Mouse (Mus musculus) heart, postnatal 4 days (tissue): ENCODE data around the gene Alk. TPM values are rescaled to one million over a fixed set of nuclear protein-coding genes. Genes with fewer than 3 reads are reported as not detected.
A peak's percentile ranks its signal among the peaks of the same experiment; 100 is the strongest.

ENCODE experiments used
- DNase-seq: peaks from one replicate; pipeline ENCODE4 v3.0.0; 2021
- total RNA-seq, 2 experiments: library from RNA; stranded (reverse); gene quantifications; 2 replicates each; pipeline ENCODE4 v1.2.3; 2021

The Alk gene
- total RNA-seq = under 1 TPM; 0.07 to 0.19 TPM

- DNase-seq = peak; percentile 87
Observed at GRCm38 (mm10) chr17:72604610-72604980, at the start of gene Alk. Alk (minus strand) TSS chr17:72604627.

- DNase-seq = no peak
Observed at GRCm38 (mm10) chr17:72652801-72653200, 48.4 kb upstream of the Alk start.

GRCm38 (mm10) chr17:72648607-72649217, 44.3 kb upstream of the Alk start:
- no peak for DNase-seq

GRCm38 (mm10) chr17:72646167-72646566, 41.7 kb upstream of the Alk start:
- DNase-seq = no peak

GRCm38 (mm10) chr17:72640095-72640494, 35.7 kb upstream of the Alk start:
- no peak for DNase-seq

GRCm38 (mm10) chr17:72639400-72639799, 35.0 kb upstream of the Alk start:
- DNase-seq = no peak

- DNase-seq = peak; percentile 89
Observed at GRCm38 (mm10) chr17:72606251-72606650, 1.8 kb upstream of the Alk start.

- DNase-seq = no peak
Observed at GRCm38 (mm10) chr17:72603886-72604609, 379 bp downstream of the Alk start.

GRCm38 (mm10) chr17:72603118-72603885, 1.1 kb downstream of the Alk start:
- peak; percentile 92 for DNase-seq

- no peak for DNase-seq
Observed at GRCm38 (mm10) chr17:72600806-72601205, 3.6 kb downstream of the Alk start.

- DNase-seq = no peak
Observed at GRCm38 (mm10) chr17:72587671-72588070, 16.8 kb downstream of the Alk start.

GRCm38 (mm10) chr17:72580142-72580541, 24.3 kb downstream of the Alk start:
- DNase-seq = no peak

GRCm38 (mm10) chr17:72579321-72579720, 25.1 kb downstream of the Alk start:
- no peak for DNase-seq

- DNase-seq = no peak
Observed at GRCm38 (mm10) chr17:72571379-72571778, 33.0 kb downstream of the Alk start.

GRCm38 (mm10) chr17:72569491-72569890, 34.9 kb downstream of the Alk start:
- DNase-seq = no peak

- DNase-seq = no peak
Observed at GRCm38 (mm10) chr17:72563423-72563822, 41.0 kb downstream of the Alk start.

GRCm38 (mm10) chr17:72561471-72561870, 43.0 kb downstream of the Alk start:
- no peak for DNase-seq

GRCm38 (mm10) chr17:72560771-72561170, 43.7 kb downstream of the Alk start:
- DNase-seq = no peak

GRCm38 (mm10) chr17:72557029-72557735, 47.2 kb downstream of the Alk start:
- no peak for DNase-seq

GRCm38 (mm10) chr17:72546274-72546673, 58.2 kb downstream of the Alk start:
- no peak for DNase-seq

- no peak for DNase-seq
Observed at GRCm38 (mm10) chr17:72535304-72535703, 69.1 kb downstream of the Alk start.

GRCm38 (mm10) chr17:72532266-72532665, 72.2 kb downstream of the Alk start:
- no peak for DNase-seq

- DNase-seq = no peak
Observed at GRCm38 (mm10) chr17:72528481-72528880, 75.9 kb downstream of the Alk start.
